Mouse (Mus musculus): ENCODE results near the gene Pkd1. TPM values are rescaled to one million over a fixed set of nuclear protein-coding genes. Genes with fewer than 3 reads are reported as not detected.

The Pkd1 gene
- polyA plus RNA-seq, 1 experiment, result 74.2 TPM

GRCm38 (mm10) chr17:24638840-24639239, 89.2 kb downstream of the Pkd1 start:
- TF ChIP-seq POLR2A (IDR thresholded peaks at IDR 0.05; ENCODE audit: borderline replicate concordance, extremely low read depth, insufficient read depth, insufficient read length, poor library complexity, severe bottlenecking), result no peak
- DNase-seq (ENCODE audit: low read depth), result no peak

GRCm38 (mm10) chr17:24639571-24639988, 89.9 kb downstream of the Pkd1 start:
- no peak for DNase-seq (ENCODE audit: low read depth)
- TF ChIP-seq CTCF (IDR thresholded peaks at IDR 0.05; ENCODE audit: borderline replicate concordance, extremely low read depth, insufficient read depth, insufficient read length) (no peak), POLR2A (IDR thresholded peaks at IDR 0.05; ENCODE audit: borderline replicate concordance, extremely low read depth, insufficient read depth, insufficient read length, poor library complexity, severe bottlenecking) (no peak)

- TF ChIP-seq POLR2A (IDR thresholded peaks at IDR 0.05; ENCODE audit: borderline replicate concordance, extremely low read depth, insufficient read depth, insufficient read length, poor library complexity, severe bottlenecking) (no peak), CTCF (IDR thresholded peaks at IDR 0.05; ENCODE audit: borderline replicate concordance, extremely low read depth, insufficient read depth, insufficient read length) (no peak)
- DNase-seq (ENCODE audit: low read depth), result no peak
Measured at GRCm38 (mm10) chr17:24640119-24640518, 90.5 kb downstream of the Pkd1 start.

GRCm38 (mm10) chr17:24640581-24640980, 90.9 kb downstream of the Pkd1 start:
- DNase-seq (ENCODE audit: low read depth), result no peak
- no peak for TF ChIP-seq CTCF (IDR thresholded peaks at IDR 0.05; ENCODE audit: borderline replicate concordance, extremely low read depth, insufficient read depth, insufficient read length)
- TF ChIP-seq POLR2A (IDR thresholded peaks at IDR 0.05; ENCODE audit: borderline replicate concordance, extremely low read depth, insufficient read depth, insufficient read length, poor library complexity, severe bottlenecking), result no peak

- DNase-seq (ENCODE audit: low read depth), result no peak
- TF ChIP-seq POLR2A (IDR thresholded peaks at IDR 0.05; ENCODE audit: borderline replicate concordance, extremely low read depth, insufficient read depth, insufficient read length, poor library complexity, severe bottlenecking) (no peak), CTCF (IDR thresholded peaks at IDR 0.05; ENCODE audit: borderline replicate concordance, extremely low read depth, insufficient read depth, insufficient read length) (no peak)
Measured at GRCm38 (mm10) chr17:24641944-24642343, 92.3 kb downstream of the Pkd1 start.

- TF ChIP-seq POLR2A (IDR thresholded peaks at IDR 0.05; ENCODE audit: borderline replicate concordance, extremely low read depth, insufficient read depth, insufficient read length, poor library complexity, severe bottlenecking), result no peak
- no peak for TF ChIP-seq CTCF (IDR thresholded peaks at IDR 0.05; ENCODE audit: borderline replicate concordance, extremely low read depth, insufficient read depth, insufficient read length)
Measured at GRCm38 (mm10) chr17:24642791-24643343, 93.2 kb downstream of the Pkd1 start.

GRCm38 (mm10) chr17:24644030-24644715, 94.5 kb downstream of the Pkd1 start:
- TF ChIP-seq CTCF (IDR thresholded peaks at IDR 0.05; ENCODE audit: borderline replicate concordance, extremely low read depth, insufficient read depth, insufficient read length) (no peak), POLR2A (IDR thresholded peaks at IDR 0.05; ENCODE audit: borderline replicate concordance, extremely low read depth, insufficient read depth, insufficient read length, poor library complexity, severe bottlenecking) (no peak)
- no peak for DNase-seq (ENCODE audit: low read depth)

More at GRCm38 (mm10) chr17:24642791-24643343, 93.2 kb downstream of the Pkd1 start:
- DNase-seq (ENCODE audit: low read depth), result no peak

- DNase-seq (ENCODE audit: low read depth), result no peak
- TF ChIP-seq POLR2A (IDR thresholded peaks at IDR 0.05; ENCODE audit: borderline replicate concordance, extremely low read depth, insufficient read depth, insufficient read length, poor library complexity, severe bottlenecking) (no peak), CTCF (IDR thresholded peaks at IDR 0.05; ENCODE audit: borderline replicate concordance, extremely low read depth, insufficient read depth, insufficient read length) (no peak)
Measured at GRCm38 (mm10) chr17:24644875-24645721, 95.5 kb downstream of the Pkd1 start.

- no peak for DNase-seq (ENCODE audit: low read depth)
- no peak for TF ChIP-seq CTCF (IDR thresholded peaks at IDR 0.05; ENCODE audit: borderline replicate concordance, extremely low read depth, insufficient read depth, insufficient read length)
Measured at GRCm38 (mm10) chr17:24645916-24646315, 96.3 kb downstream of the Pkd1 start.

Other genes with a start within 250 kb of the Pkd1 start
- gene Abca17, start 198.8 kb upstream of the Pkd1 start, polyA plus RNA-seq (2012; rRNA removed), result 0.29 and 0.40 TPM in 2 replicates
- gene Abca3, start 197.9 kb upstream of the Pkd1 start, polyA plus RNA-seq (2012; rRNA removed), result 39.4 and 51.7 TPM in 2 replicates
- 395 and 451 TPM in 2 replicates for gene Rnps1, start 135.3 kb upstream of the Pkd1 start, polyA plus RNA-seq (2012; rRNA removed)
- gene Eci1, start 123.2 kb upstream of the Pkd1 start, polyA plus RNA-seq (2012; rRNA removed), result 28.7 and 29.6 TPM in 2 replicates
- gene Dnase1l2, start 106.7 kb upstream of the Pkd1 start, polyA plus RNA-seq (2012; rRNA removed), result 27.1 and 34.3 TPM in 2 replicates
- 89.5 and 99.5 TPM in 2 replicates for gene E4f1, start 79.5 kb upstream of the Pkd1 start, polyA plus RNA-seq (2012; rRNA removed)
- gene Pgp, start 79.4 kb upstream of the Pkd1 start, polyA plus RNA-seq (2012; rRNA removed), result 49.6 and 52.2 TPM in 2 replicates
- 0.48 and 0.77 TPM in 2 replicates for gene Bricd5, start 76.0 kb upstream of the Pkd1 start, polyA plus RNA-seq (2012; rRNA removed)
- gene Mlst8, start 70.8 kb upstream of the Pkd1 start, polyA plus RNA-seq (2012; rRNA removed), result 47.1 and 53.7 TPM in 2 replicates
- 91.5 and 142 TPM in 2 replicates for gene Caskin1, start 61.2 kb upstream of the Pkd1 start, polyA plus RNA-seq (2012; rRNA removed)
- 310 and 422 TPM in 2 replicates for gene Traf7, start 21.9 kb upstream of the Pkd1 start, polyA plus RNA-seq (2012; rRNA removed)
- 3.2 and 5.6 TPM in 2 replicates for gene Rab26, start 15.6 kb upstream of the Pkd1 start, polyA plus RNA-seq (2012; rRNA removed)
- 189 and 190 TPM in 2 replicates for gene Tsc2, start 82.8 kb downstream of the Pkd1 start, polyA plus RNA-seq (2012; rRNA removed)
- 10.4 and 15.3 TPM in 2 replicates for gene Nthl1, start 82.8 kb downstream of the Pkd1 start, polyA plus RNA-seq (2012; rRNA removed)
- gene Slc9a3r2, start 100.5 kb downstream of the Pkd1 start, polyA plus RNA-seq (2012; rRNA removed), result 30.7 and 34.3 TPM in 2 replicates
- gene Npw, start 108.6 kb downstream of the Pkd1 start, polyA plus RNA-seq (2012; rRNA removed), result 0.23 TPM in 1 of 2 replicates, not detected in the other
- gene Zfp598, start 119.9 kb downstream of the Pkd1 start, polyA plus RNA-seq (2012; rRNA removed), result 76.3 and 102 TPM in 2 replicates
- 82.5 and 94.2 TPM in 2 replicates for gene Syngr3, start 140.1 kb downstream of the Pkd1 start, polyA plus RNA-seq (2012; rRNA removed)
- 28.8 and 29.2 TPM in 2 replicates for gene Gfer, start 146.3 kb downstream of the Pkd1 start, polyA plus RNA-seq (2012; rRNA removed)
- 7.6 and 10.7 TPM in 2 replicates for gene Noxo1, start 146.4 kb downstream of the Pkd1 start, polyA plus RNA-seq (2012; rRNA removed)
- 75.0 and 95.7 TPM in 2 replicates for gene Tbl3, start 157.8 kb downstream of the Pkd1 start, polyA plus RNA-seq (2012; rRNA removed)
- 0.54 and 0.64 TPM in 2 replicates for gene Rnf151, start 168.2 kb downstream of the Pkd1 start, polyA plus RNA-seq (2012; rRNA removed)
- gene Rps2, start 168.3 kb downstream of the Pkd1 start, polyA plus RNA-seq (2012; rRNA removed), result 1,770 and 1,849 TPM in 2 replicates
- 245 and 253 TPM in 2 replicates for gene Ndufb10, start 174.6 kb downstream of the Pkd1 start, polyA plus RNA-seq (2012; rRNA removed)
- 0.05 and 0.08 TPM in 2 replicates for gene Rpl3l, start 178.0 kb downstream of the Pkd1 start, polyA plus RNA-seq (2012; rRNA removed)
- 28.0 and 31.5 TPM in 2 replicates for gene Msrb1, start 186.8 kb downstream of the Pkd1 start, polyA plus RNA-seq (2012; rRNA removed)
- 0.69 and 0.88 TPM in 2 replicates for gene Hs3st6, start 203.2 kb downstream of the Pkd1 start, polyA plus RNA-seq (2012; rRNA removed)

Data from brain, embryonic 14.5 days (tissue).